Mouse (Mus musculus): ENCODE measurements around the gene Allc.

DNA sequence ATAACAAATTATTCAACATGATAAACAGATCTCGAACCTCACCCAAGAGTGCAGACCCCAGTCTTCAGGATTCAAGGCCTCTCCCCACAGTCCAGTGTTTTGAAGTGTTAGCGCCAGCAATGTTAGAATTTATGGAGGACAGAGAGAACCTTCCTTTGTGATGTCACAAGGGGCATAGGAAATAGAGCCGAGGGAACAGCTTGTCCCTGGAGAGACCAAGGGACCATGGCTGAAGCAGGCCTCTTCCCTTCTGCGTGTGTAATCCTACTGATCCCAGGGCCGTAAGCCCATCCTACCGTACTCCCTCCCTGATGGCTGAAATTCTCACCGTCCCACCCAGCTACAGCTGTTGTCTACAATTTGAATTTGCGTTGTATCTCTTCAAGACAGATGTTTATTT is at the start of gene Allc:
- TF ChIP-seq CTCF (IDR thresholded peaks at IDR 0.05; ENCODE audit: insufficient read depth, low read depth, low read length) (no peak), POLR2A (IDR thresholded peaks at IDR 0.05; ENCODE audit: insufficient read depth, low read depth, low read length) (no peak)
